Mouse (Mus musculus): ENCODE results near the gene Apex1.

- no peak for TF ChIP-seq CTCF (IDR thresholded peaks at IDR 0.05; ENCODE audit: extremely low read depth, insufficient read depth, low read length)
- TF ChIP-seq POLR2A (IDR thresholded peaks at IDR 0.05; ENCODE audit: extremely low read depth, insufficient read depth, low read length), result no peak
Measured at GRCm38 (mm10) chr14:50892091-50892490, 32.7 kb upstream of the Apex1 start.
